8 mouse cellular contexts compared by ENCODE assay signal in genomic region chr15:102100161-102100981, GRCm38 (mm10). TPM values are rescaled to one million over a fixed set of nuclear protein-coding genes. Genes with fewer than 3 reads are reported as not detected.
DNase-seq lines count a peak whose midpoint lies in the region; ATAC-seq and TF ChIP-seq lines count a peak whose summit lies in the region.

TSS of gene Tns2 (plus strand) at chr15:102100413.

- H3K4me2 ChIP-seq in hindbrain, embryonic 14.5 days (replicated peaks): peak within 1 kb of the TSS; percentile 75

- peaks cover 27% of the 10 kb centered on the region for H3K36me3 ChIP-seq in hindbrain, embryonic 14.5 days (replicated peaks; ENCODE audit: control insufficient read depth, insufficient read depth)
- peaks cover 6% of the 10 kb centered on the region; the same call in 1 of the 2 replicates for H3K36me3 ChIP-seq in macrophage (ENCODE audit: inconsistent target)

- POLR2A ChIA-PET in Patski (lab: Charles Lee): interaction anchor here (0.8 to 1.0 kb wide), 2 partner anchors 20 to 25 kb away, joined by 3 read pairs; no protein-coding TSS in a partner anchor

- peak; percentile 53 for ATAC-seq in Patski
- peak; percentile 49 for ATAC-seq in hindbrain, embryonic 14.5 days (ENCODE audit: low FRiP score)

- intact Hi-C loops in left cerebral cortex, adult 2 months (cut with DNase I): loop anchor here (5.0 kb wide), 1 partner anchor 122 kb away; no protein-coding TSS in a partner anchor

- no peaks in the 10 kb centered on the region for H3K79me2 ChIP-seq in macrophage (ENCODE audit: inconsistent target)

- peak within 1 kb of the TSS; percentile 64 for H3K9ac ChIP-seq in hindbrain, embryonic 14.5 days

- in situ Hi-C loops in Patski (cut with MboI; ENCODE audit: low pct_unique_long_range_greater_than_20kb): no loop called here

- no peak for TF ChIP-seq CTCF in Patski (IDR thresholded peaks at IDR 0.05)
- TF ChIP-seq CTCF in left cerebral cortex, adult 2 months (IDR thresholded peaks at IDR 0.05): peak; percentile 57

- H3K9me3 ChIP-seq in hindbrain, embryonic 14.5 days (ENCODE audit: control insufficient read depth, low read length): no peaks in the 10 kb centered on the region

- no peaks in the 10 kb centered on the region for H3K27me3 ChIP-seq in Patski
- H3K27me3 ChIP-seq in hindbrain, embryonic 14.5 days (ENCODE audit: control insufficient read depth, insufficient read depth, low read length): peaks cover 8% of the 10 kb centered on the region; the same call in 1 of the 2 replicates

- no peak for DNase-seq in Patski (ENCODE audit: low read depth, low spot score)
- DNase-seq in cerebellum, adult 8-10 months: peak; percentile 65
- peak; percentile 68 to 79 for DNase-seq in frontal cortex, postnatal 36 days (ENCODE audit: low spot score in 2 of 2)
- DNase-seq in hindbrain, embryonic 14.5 days (ENCODE audit: low spot score): peak; percentile 52
- peak; percentile 78 for DNase-seq in left cerebral cortex, adult 2 months (ENCODE audit: extremely low spot score in 1 of 2, low spot score in 2 of 2)
- peak; percentile 89 for DNase-seq in right cerebral cortex, adult 18-20 months
- peak; percentile 83 to 91 for DNase-seq in urinary bladder, postnatal 4 days (ENCODE audit: low spot score in 2 of 2)

- H3K4me1 ChIP-seq in hindbrain, embryonic 14.5 days (replicated peaks; ENCODE audit: control insufficient read depth, insufficient read depth, low read length): peaks cover 31% of the 10 kb centered on the region

- CTCF ChIA-PET in Patski (lab: Charles Lee): interaction anchor here (0.7 to 2.6 kb wide), 14 partner anchors 7 to 116 kb away, joined by 3 to 12 read pairs (median 4); no protein-coding TSS in a partner anchor

- peak within 1 kb of the TSS; percentile 43 for H3K4me3 ChIP-seq in hindbrain, embryonic 14.5 days (replicated peaks; ENCODE audit: low read length)
- peak within 1 kb of the TSS; percentile 49 for H3K4me3 ChIP-seq in left cerebral cortex, adult 2 months
- peak within 1 kb of the TSS; percentile 23; the same call in 1 of the 2 replicates for H3K4me3 ChIP-seq in macrophage (ENCODE audit: inconsistent target)

- H3K27ac ChIP-seq in hindbrain, embryonic 14.5 days: peak within 1 kb of the TSS; percentile 52
- H3K27ac ChIP-seq in left cerebral cortex, adult 2 months: peak within 1 kb of the TSS; percentile 87
- H3K27ac ChIP-seq in macrophage: no peak within 1 kb of the TSS

- 1% methylated on average over 62 of the region's 82 CpGs for WGBS in hindbrain, embryonic 14.5 days
- 2% methylated on average over 79 of the region's 82 CpGs for WGBS in macrophage (ENCODE audit: missing documents)

RNA-seq across cellular contexts. Expression of gene Tns2, which starts in this region (rescaled TPM):
- polyA plus RNA-seq in Patski (2021) (53.6 TPM), macrophage (2018) (0.37 to 0.66 TPM in 2 of 3 replicates, not detected in the other)
- polyA plus RNA-seq in hindbrain, embryonic 14.5 days (2014; fragmentation: Nextera tagmentation; extraction: Ambion mirVana): 9.9 and 10.4 TPM in 2 replicates
- 10 to 100 TPM; 16.4 to 22.8 TPM for total RNA-seq in left cerebral cortex, adult 2 months (2021)
- total RNA-seq in macrophage (2018; cell fraction: chromatin; rRNA removed): 1 to 10 TPM in 4 of 26 experiments, under 1 TPM in 11, not detected in 11; 0.17 to 4.9 (median 0.54) TPM
- under 1 TPM; 0.03 to 0.48 (median 0.23) TPM for total RNA-seq in macrophage (2018; cell fraction: cytosol; rRNA removed)
- total RNA-seq in macrophage (2018; cell fraction: nucleus; rRNA removed): 1 to 10 TPM in 4 of 26 experiments, under 1 TPM in 13, not detected in 9; 0.10 to 4.1 (median 0.37) TPM
